Mouse (Mus musculus) heart, postnatal 0 days (tissue): ENCODE measurements around the gene Gm10959. TPM values are rescaled to one million over a fixed set of nuclear protein-coding genes. Genes with fewer than 3 reads are reported as not detected.
"Not testable (repeated sequence)": the region's sequence is repeated elsewhere in the genome, so short reads cannot be mapped to it uniquely, and the experiment has no call there.

ENCODE experiments used
- ATAC-seq: fragments of 200-750 bp; cut with Nextera tagmentation; 2 replicates; pipeline ENCODE4 v1.8.0; 2017; ENCODE audit warnings: low read depth, moderate number of reproducible peaks, moderate library complexity; ENCODE audit not compliant: insufficient read depth
- DNase-seq: peaks from one replicate; pipeline ENCODE4 v3.0.0-alpha.2; 2016; ENCODE audit warnings: low spot score
- H3K27ac ChIP-seq: fragments of 300-500 bp; sonication (generic); 2 replicates; pipeline ENCODE4 v1.5.1; 2014; ENCODE audit warnings: low read depth, mild to moderate bottlenecking
- H3K27me3 ChIP-seq: fragments of 300-500 bp; sonication (generic); 2 replicates; pipeline ENCODE4 v1.6.1; 2014; ENCODE audit warnings: low read length, mixed read lengths; ENCODE audit not compliant: control insufficient read depth, insufficient read depth
- H3K36me3 ChIP-seq: fragments of 300-500 bp; sonication (generic); replicated peaks from 2 replicates; pipeline ENCODE4 v1.6.1; 2014; ENCODE audit warnings: low read length, mixed read lengths; ENCODE audit not compliant: control insufficient read depth, insufficient read depth
- H3K4me1 ChIP-seq: fragments of 300-500 bp; sonication (generic); 2 replicates; pipeline ENCODE4 v1.6.1; 2014; ENCODE audit warnings: antibody characterized with exemption; ENCODE audit not compliant: control insufficient read depth, insufficient read depth
- H3K4me2 ChIP-seq: fragments of 300-500 bp; sonication (generic); 2 replicates; pipeline ENCODE4 v1.6.1; 2014; ENCODE audit warnings: low read depth, mild to moderate bottlenecking, low read length, moderate library complexity
- H3K4me3 ChIP-seq: fragments of 300-500 bp; sonication (generic); 2 replicates; pipeline ENCODE4 v1.5.1; 2014; ENCODE audit warnings: low read depth, low read length
- H3K9ac ChIP-seq: fragments of 300-500 bp; sonication (generic); replicated peaks from 2 replicates; pipeline ENCODE4 v1.6.1; 2014; ENCODE audit warnings: low read depth, low read length, mixed read lengths
- H3K9me3 ChIP-seq: fragments of 300-500 bp; sonication (generic); replicated peaks from 2 replicates; pipeline ENCODE4 v1.6.1; 2016; ENCODE audit warnings: low read length; ENCODE audit not compliant: control insufficient read depth
- CTCF ChIP-seq: IDR thresholded peaks from 2 replicates; pipeline ENCODE4 v1.5.1; 2016; ENCODE audit warnings: antibody characterized with exemption, control low read depth, low read depth
- EP300 ChIP-seq: IDR thresholded peaks from 2 replicates; pipeline ENCODE4 v1.6.1; 2016; ENCODE audit warnings: antibody characterized with exemption, low read depth
- WGBS: fragments of 180-500 bp; shearing (Covaris S2); extraction: QIAGEN DNeasy Blood & Tissue Kit; methylation state at CpG from one replicate; pipeline ENCODE4 v1.1.7; 2014; 5-methylcytosine and 5-hydroxymethylcytosine counted together
- polyA plus RNA-seq: library from polyadenylated mRNA; unstranded; fragments of >200 nt; fragmentation: Nextera tagmentation; extraction: Ambion mirVana; gene quantifications from 2 replicates; pipeline ENCODE4 v1.2.1, GENCODE M21; 2015
- total RNA-seq: library from RNA; depleted of rRNA; stranded (reverse); fragments of >200 nt; gene quantifications from 2 replicates; pipeline ENCODE4 v1.2.3, GENCODE M21; 2014; ENCODE audit warnings: low replicate concordance; rRNA removed

The Gm10959 gene
- total RNA-seq = not detected in 2 replicates
- polyA plus RNA-seq = not detected in 2 replicates

DNA sequence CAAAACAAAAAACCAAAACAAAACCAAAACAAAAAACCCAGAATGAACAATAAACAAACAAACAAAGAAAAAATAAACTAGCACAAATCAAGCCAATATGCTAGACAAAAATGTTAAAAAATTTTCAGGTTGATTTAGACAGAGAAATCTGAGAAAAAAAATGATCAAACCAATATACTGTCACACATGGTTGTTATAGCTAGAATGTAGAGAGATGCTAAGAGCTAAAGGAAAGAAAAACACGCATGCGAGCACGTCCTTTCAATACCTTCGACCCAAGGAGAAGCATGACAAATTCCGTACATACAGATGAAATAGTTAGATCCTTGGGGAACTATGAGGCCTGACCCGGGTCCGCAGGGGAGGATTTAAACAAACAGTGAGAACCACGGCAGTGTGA lies at the start of gene Gm10959:
Gm10959 (minus strand) TSS at position 101 of the 400 bp plus-strand sequence.
- Histone ChIP-seq H3K9ac (no peak within 1 kb of the TSS), H3K4me3 (no peak within 1 kb of the TSS), H3K9me3 (no peaks in the 10 kb centered on the region), H3K27ac (no peak within 1 kb of the TSS), H3K4me1 (no peaks in the 10 kb centered on the region), H3K4me2 (no peak within 1 kb of the TSS), H3K36me3 (no peaks in the 10 kb centered on the region), H3K27me3 (no peaks in the 10 kb centered on the region)
- DNase-seq (no peak), ATAC-seq (no peak)
- TF ChIP-seq EP300 = no peak
- no peak for TF ChIP-seq CTCF
- WGBS = 84% methylated on average over 8 of the region's 8 CpGs

DNA sequence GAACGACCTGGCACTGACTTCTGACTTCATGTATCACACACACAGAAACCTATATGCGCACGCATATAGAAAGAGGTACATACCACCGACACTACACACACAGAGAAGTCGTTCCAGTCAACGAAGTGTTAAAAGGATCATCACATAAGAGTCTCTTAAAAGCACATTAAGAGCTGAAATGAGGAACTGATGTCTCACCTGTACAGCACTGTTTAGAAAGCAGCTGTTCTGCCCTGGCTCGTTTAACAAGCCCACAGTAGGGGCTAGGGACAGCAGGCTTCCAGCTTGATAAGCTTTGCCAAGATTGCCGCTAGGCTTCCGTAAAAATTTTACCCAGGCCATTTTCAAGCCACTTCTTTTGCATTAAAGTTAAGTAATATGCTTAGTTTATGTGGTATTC lies 49.2 kb upstream of the Gm10959 start:
- WGBS = 90% methylated on average over 9 of the region's 9 CpGs
- ATAC-seq = no peak
- TF ChIP-seq EP300 (no peak), CTCF (no peak)

DNA sequence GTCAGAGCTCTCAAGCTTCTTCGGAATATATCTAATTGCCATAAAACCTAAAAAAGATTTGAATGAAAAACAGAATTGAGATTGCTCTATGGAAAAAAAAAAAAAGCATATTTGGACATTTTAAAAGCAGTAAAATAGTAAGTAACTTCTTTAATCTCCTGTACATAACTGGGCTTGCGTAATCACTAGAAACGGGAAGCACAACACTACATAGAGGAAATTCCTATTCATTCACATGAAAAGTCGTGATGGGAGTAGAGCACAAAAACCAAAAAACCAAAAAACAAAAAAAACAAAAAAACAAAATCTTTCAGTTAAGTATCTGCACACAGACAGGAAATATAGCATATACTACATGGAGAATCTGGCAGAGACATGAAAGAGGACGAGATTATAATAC lies 45.1 kb upstream of the Gm10959 start:
- no peak for TF ChIP-seq CTCF
- no peak for TF ChIP-seq EP300
- WGBS = 75% methylated on average over 5 of the region's 5 CpGs
- H3K27me3 ChIP-seq = no peaks in the 10 kb centered on the region
- no peak overlapping the region for H3K4me3 ChIP-seq
- no peaks in the 10 kb centered on the region for H3K4me1 ChIP-seq
- ATAC-seq (no peak), DNase-seq (no peak)
- no peak overlapping the region for H3K9ac ChIP-seq
- no peak overlapping the region for H3K27ac ChIP-seq
- peaks cover 20% of the 10 kb centered on the region for H3K36me3 ChIP-seq
- no peaks in the 10 kb centered on the region for H3K9me3 ChIP-seq
- no peak overlapping the region for H3K4me2 ChIP-seq

More for the DNA sequence above, 49.2 kb upstream of the Gm10959 start:
- no peak for DNase-seq
- no peak overlapping the region for H3K4me3 ChIP-seq
- H3K36me3 ChIP-seq = peaks cover 15% of the 10 kb centered on the region
- H3K4me1 ChIP-seq = no peaks in the 10 kb centered on the region
- no peak overlapping the region for H3K27ac ChIP-seq
- H3K27me3 ChIP-seq = no peaks in the 10 kb centered on the region
- H3K9me3 ChIP-seq = no peaks in the 10 kb centered on the region
- H3K9ac ChIP-seq = no peak overlapping the region
- H3K4me2 ChIP-seq = no peak overlapping the region

DNA sequence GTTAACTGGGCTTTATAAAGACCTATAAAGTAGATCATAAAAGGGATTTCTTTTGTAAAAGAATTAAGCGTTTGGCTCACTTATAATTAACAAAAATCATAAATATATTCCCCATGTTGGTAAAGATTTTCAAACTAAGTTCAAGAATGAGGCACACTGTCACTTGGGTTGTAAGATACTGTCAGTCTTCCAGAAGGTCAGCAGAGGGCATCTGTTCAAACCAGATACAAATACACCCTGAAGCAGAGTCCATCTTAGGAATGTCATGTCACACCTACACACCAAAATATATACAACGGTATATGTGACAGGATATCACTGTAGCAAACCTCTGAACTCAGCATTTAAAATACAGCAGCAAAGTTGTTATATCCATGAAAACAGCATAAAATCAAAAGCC lies 31.0 kb upstream of the Gm10959 start:
- no peak overlapping the region for H3K4me2 ChIP-seq
- no peaks in the 10 kb centered on the region for H3K27me3 ChIP-seq
- no peak for DNase-seq
- 66% methylated on average over 2 of the region's 2 CpGs for WGBS
- no peak for ATAC-seq
- TF ChIP-seq CTCF (peak; percentile 9; the same call in 1 of the 2 replicates), EP300 (no peak)
- H3K27ac ChIP-seq = no peak overlapping the region
- H3K4me3 ChIP-seq = no peak overlapping the region
- H3K9me3 ChIP-seq = no peaks in the 10 kb centered on the region
- no peaks in the 10 kb centered on the region for H3K4me1 ChIP-seq
- H3K36me3 ChIP-seq = peaks cover 37% of the 10 kb centered on the region
- no peak overlapping the region for H3K9ac ChIP-seq

- Histone ChIP-seq H3K27me3 (no peaks in the 10 kb centered on the region), H3K27ac (no peak overlapping the region), H3K4me3 (no peak overlapping the region), H3K36me3 (peaks cover 4% of the 10 kb centered on the region; the same call in 1 of the 2 replicates), H3K4me2 (no peak overlapping the region), H3K4me1 (0 out of 2 replicates have a peak, but pooled peaks cover 11% of the 10 kb centered on the region), H3K9ac (no peak overlapping the region), H3K9me3 (no peaks in the 10 kb centered on the region)
- no peak for TF ChIP-seq EP300
- TF ChIP-seq CTCF = no peak
- no peak for ATAC-seq
- WGBS = 59% methylated on average over 6 of the region's 6 CpGs
- DNase-seq = no peak
Observed at GRCm38 (mm10) chr3:122943387-122943890, 24.3 kb upstream of the Gm10959 start.

DNA sequence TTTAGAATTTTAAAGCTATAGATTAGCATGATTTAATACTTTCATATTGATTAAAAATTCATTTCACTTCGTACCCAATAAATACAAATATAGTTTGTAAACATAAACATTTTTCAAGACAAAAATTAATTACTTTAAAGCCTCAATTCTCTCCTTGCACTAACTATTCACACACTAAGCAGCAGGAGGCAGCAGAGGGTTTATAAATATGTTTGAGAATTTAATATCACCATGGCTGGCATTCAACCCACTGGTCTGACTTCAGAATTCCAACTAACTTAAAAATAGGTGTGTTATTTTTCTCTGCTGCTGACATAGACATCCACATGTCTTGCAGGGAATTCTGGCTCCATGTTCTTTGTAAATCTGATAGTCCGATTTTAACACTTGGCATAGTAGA lies 20.1 kb upstream of the Gm10959 start:
- H3K9ac ChIP-seq = no peak overlapping the region
- no peak overlapping the region for H3K4me3 ChIP-seq
- H3K9me3 ChIP-seq = no peaks in the 10 kb centered on the region
- no peaks in the 10 kb centered on the region for H3K36me3 ChIP-seq
- DNase-seq (peak; percentile 87), ATAC-seq (peak; percentile 47; the same call in 1 of the 2 replicates)
- H3K27me3 ChIP-seq = no peaks in the 10 kb centered on the region
- H3K27ac ChIP-seq = no peak overlapping the region
- no peak overlapping the region for H3K4me2 ChIP-seq
- peak; percentile 65 for TF ChIP-seq CTCF
- no peak for TF ChIP-seq EP300
- 35% methylated on average over 2 of the region's 2 CpGs for WGBS
- 0 out of 2 replicates have a peak, but pooled peaks cover 11% of the 10 kb centered on the region for H3K4me1 ChIP-seq

DNA sequence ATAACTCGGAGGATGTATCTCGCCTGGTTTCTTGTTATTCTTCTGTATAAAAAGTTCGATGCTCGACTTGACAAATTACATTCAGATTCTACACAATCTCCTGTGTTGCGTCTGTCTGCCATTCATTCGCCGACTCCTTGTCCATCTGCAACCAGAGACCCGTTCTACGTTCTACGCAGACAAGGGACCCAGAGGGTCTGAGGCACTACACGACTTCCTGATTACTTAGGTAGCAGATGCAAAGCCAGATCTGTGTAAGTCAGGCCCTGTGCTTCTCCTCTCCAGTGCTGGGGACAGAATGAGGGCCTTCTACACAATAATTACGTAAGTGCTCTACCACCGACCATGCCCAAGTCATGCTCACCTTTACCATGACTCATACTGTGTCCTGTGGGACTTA lies 18.0 kb upstream of the Gm10959 start:
- H3K4me1 ChIP-seq, DNase-seq, H3K36me3 ChIP-seq, H3K4me2 ChIP-seq, H3K27me3 ChIP-seq, H3K4me3 ChIP-seq, H3K9ac ChIP-seq, ATAC-seq, H3K27ac ChIP-seq, H3K9me3 ChIP-seq: not testable (repeated sequence)
- 84% methylated on average over 13 of the region's 13 CpGs for WGBS
